7 mouse cellular contexts compared by ENCODE assay signal in genomic region chr17:23924531-23925007, GRCm38 (mm10). TPM values are rescaled to one million over a fixed set of nuclear protein-coding genes. Genes with fewer than 3 reads are reported as not detected.
DNase-seq lines count a peak whose midpoint lies in the region; ATAC-seq lines count a peak whose summit lies in the region.

No protein-coding gene starts in this region.

- peak; percentile 99 for ATAC-seq in intestine, embryonic 15.5 days

- H3K9ac ChIP-seq in intestine, embryonic 15.5 days: peak overlapping the region; percentile 78

- no peaks in the 10 kb centered on the region for H3K9me3 ChIP-seq in intestine, embryonic 15.5 days
- H3K9me3 ChIP-seq in midbrain, embryonic 10.5 days (replicated peaks): no peaks in the 10 kb centered on the region

- intact Hi-C loops in left cerebral cortex, postnatal 25 days (cut with DNase I): loop anchor here (5.0 kb wide), 1 partner anchor 47 kb away; no protein-coding TSS in a partner anchor

- H3K27ac ChIP-seq in intestine, embryonic 15.5 days: peak overlapping the region; percentile 95
- peak overlapping the region; percentile 91 for H3K27ac ChIP-seq in midbrain, embryonic 10.5 days (replicated peaks)

- no peaks in the 10 kb centered on the region for H3K27me3 ChIP-seq in intestine, embryonic 15.5 days (replicated peaks)
- H3K27me3 ChIP-seq in midbrain, embryonic 10.5 days (ENCODE audit: low read depth, poor library complexity, severe bottlenecking): peaks cover 6% of the 10 kb centered on the region; the same call in 1 of the 2 replicates

- H3K36me3 ChIP-seq in intestine, embryonic 15.5 days: no peaks in the 10 kb centered on the region
- no peaks in the 10 kb centered on the region for H3K36me3 ChIP-seq in midbrain, embryonic 10.5 days

- peak overlapping the region; percentile 80 for H3K4me2 ChIP-seq in intestine, embryonic 15.5 days (replicated peaks)

- peak overlapping the region; percentile 52 for H3K4me3 ChIP-seq in intestine, embryonic 15.5 days (replicated peaks)
- H3K4me3 ChIP-seq in midbrain, embryonic 10.5 days: peak overlapping the region; percentile 62

- peaks cover 7% of the 10 kb centered on the region; the same call in 1 of the 2 replicates for H3K4me1 ChIP-seq in intestine, embryonic 15.5 days (replicated peaks)
- peaks cover 25% of the 10 kb centered on the region for H3K4me1 ChIP-seq in midbrain, embryonic 10.5 days

- under 1% methylated on average over 29 of the region's 29 CpGs for WGBS in intestine, embryonic 15.5 days
- under 1% methylated on average over 29 of the region's 29 CpGs for WGBS in midbrain, embryonic 10.5 days

- DNase-seq in adrenal gland, adult (ENCODE audit: inconsistent age in 2 of 2, low spot score in 1 of 2): peak; percentile 93 to 97
- peak; percentile 95 for DNase-seq in embryo, embryonic 10.5 days (ENCODE audit: low spot score)
- DNase-seq in gastrocnemius, postnatal 25 days: peak; percentile 94
- DNase-seq in left cerebral cortex, postnatal 25 days (ENCODE audit: low spot score in 2 of 2): peak; percentile 88 to 93
- DNase-seq in midbrain, embryonic 10.5 days (ENCODE audit: low spot score): peak; percentile 94
- DNase-seq in right cerebral cortex, postnatal 4 days: peak; percentile 88

RNA-seq across cellular contexts. Expression of gene Dcpp3, which starts 7.3 kb away (rescaled TPM):
- not detected for total RNA-seq in gastrocnemius, postnatal 25 days (2021)
- not detected in 2 replicates for polyA plus RNA-seq in intestine, embryonic 15.5 days (2015; fragmentation: Nextera tagmentation; extraction: Ambion mirVana)
- not detected for total RNA-seq in left cerebral cortex, postnatal 25 days (2021)
- polyA plus RNA-seq in midbrain, embryonic 10.5 days (2016; fragmentation: Nextera tagmentation; extraction: Ambion mirVana): not detected in 2 replicates

RNA-seq across cellular contexts. Expression of gene Sbp, which starts 16.9 kb away (rescaled TPM):
- not detected for total RNA-seq in gastrocnemius, postnatal 25 days (2021)
- polyA plus RNA-seq in intestine, embryonic 15.5 days (2015; fragmentation: Nextera tagmentation; extraction: Ambion mirVana): not detected in 2 replicates
- not detected for total RNA-seq in left cerebral cortex, postnatal 25 days (2021)
- not detected in 2 replicates for polyA plus RNA-seq in midbrain, embryonic 10.5 days (2016; fragmentation: Nextera tagmentation; extraction: Ambion mirVana)

RNA-seq across cellular contexts. Expression of gene Sbpl, which starts 30.5 kb away (rescaled TPM):
- total RNA-seq in gastrocnemius, postnatal 25 days (2021): not detected
- polyA plus RNA-seq in intestine, embryonic 15.5 days (2015; fragmentation: Nextera tagmentation; extraction: Ambion mirVana): not detected in 2 replicates
- not detected for total RNA-seq in left cerebral cortex, postnatal 25 days (2021)
- not detected in 2 replicates for polyA plus RNA-seq in midbrain, embryonic 10.5 days (2016; fragmentation: Nextera tagmentation; extraction: Ambion mirVana)

RNA-seq across cellular contexts. Expression of gene Dcpp2, which starts 43.9 kb away (rescaled TPM):
- not detected for total RNA-seq in gastrocnemius, postnatal 25 days (2021)
- not detected in 2 replicates for polyA plus RNA-seq in intestine, embryonic 15.5 days (2015; fragmentation: Nextera tagmentation; extraction: Ambion mirVana)
- total RNA-seq in left cerebral cortex, postnatal 25 days (2021): not detected
- not detected in 2 replicates for polyA plus RNA-seq in midbrain, embryonic 10.5 days (2016; fragmentation: Nextera tagmentation; extraction: Ambion mirVana)

RNA-seq across cellular contexts. Expression of gene Dcpp1, which starts 43.9 kb away (rescaled TPM):
- total RNA-seq in gastrocnemius, postnatal 25 days (2021): not detected
- polyA plus RNA-seq in intestine, embryonic 15.5 days (2015; fragmentation: Nextera tagmentation; extraction: Ambion mirVana): not detected in 2 replicates
- total RNA-seq in left cerebral cortex, postnatal 25 days (2021): not detected
- polyA plus RNA-seq in midbrain, embryonic 10.5 days (2016; fragmentation: Nextera tagmentation; extraction: Ambion mirVana): not detected in 2 replicates

Comparison
In these comparisons a context has a peak if more than half of its experiments do, and no peak if none do; other contexts are left out.
1. Peak in every context shown above with its lines: DNase-seq, ATAC-seq, H3K4me3 ChIP-seq and H3K27ac ChIP-seq.